Mouse (Mus musculus): Measurements from ENCODE around the gene Adgra1.

Adgra1 gene

DNA sequence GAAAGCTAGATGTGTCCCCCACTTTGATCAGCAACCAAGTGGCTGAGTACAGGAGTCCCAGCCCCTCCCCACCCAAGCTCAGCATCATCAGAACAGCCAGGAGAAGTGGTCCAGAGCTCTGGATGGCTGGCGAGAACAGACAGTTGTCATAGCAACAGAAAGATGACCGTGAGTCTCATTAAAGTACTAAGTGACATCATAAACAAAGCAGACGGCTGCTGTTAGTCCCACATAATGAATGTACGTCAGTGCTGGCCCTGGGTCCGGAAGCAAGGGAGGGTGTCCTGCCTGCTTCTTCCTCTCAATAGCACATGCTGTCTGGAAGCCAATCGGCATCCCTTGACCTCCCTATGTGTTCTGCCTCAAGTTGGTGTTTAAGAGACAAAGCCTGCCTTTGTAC lies 16.2 kb downstream of the Adgra1 start:
- DNase-seq (ENCODE audit: low read depth, low spot score), result no peak

DNA sequence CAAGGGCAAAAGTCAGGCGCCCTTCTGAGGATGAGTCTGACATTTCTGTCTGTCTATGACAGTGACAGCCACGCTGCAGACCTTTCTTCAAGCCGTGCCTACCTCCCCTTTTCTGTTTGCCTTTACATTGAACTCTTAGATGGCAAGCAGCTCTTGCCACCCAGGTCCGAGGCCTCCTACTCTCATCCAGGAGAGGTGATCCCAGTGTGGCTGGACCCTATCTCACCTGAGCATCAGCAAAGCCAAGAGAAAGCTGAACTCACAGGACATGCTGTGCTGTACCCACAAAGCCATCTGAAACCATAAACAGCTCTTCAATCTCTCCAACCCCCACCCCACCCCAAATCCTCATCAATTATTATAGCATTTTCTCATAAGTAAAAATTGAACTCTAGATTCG lies 16.7 kb downstream of the Adgra1 start:
- DNase-seq (ENCODE audit: low read depth, low spot score), result no peak

DNA sequence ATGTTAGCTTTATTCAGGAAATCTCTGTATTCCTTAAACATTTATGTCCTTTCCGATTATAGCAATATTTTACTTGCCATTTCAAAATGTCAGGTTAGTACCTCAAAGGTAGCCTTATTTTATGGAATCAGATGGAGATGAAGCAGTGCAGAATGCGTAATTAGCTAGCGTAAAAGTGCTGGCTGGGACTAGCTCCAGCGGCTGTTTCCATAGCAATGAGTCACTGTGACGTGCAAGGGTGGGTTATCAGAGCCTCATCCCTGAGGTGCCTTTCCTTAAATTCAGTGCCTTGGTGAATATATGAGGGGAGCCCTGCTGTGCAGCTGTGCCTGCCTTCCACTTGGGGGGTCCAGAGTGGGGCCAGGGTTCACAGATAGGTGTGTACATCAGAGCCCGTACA lies 17.1 kb downstream of the Adgra1 start:
- DNase-seq (ENCODE audit: low read depth, low spot score), result no peak

DNA sequence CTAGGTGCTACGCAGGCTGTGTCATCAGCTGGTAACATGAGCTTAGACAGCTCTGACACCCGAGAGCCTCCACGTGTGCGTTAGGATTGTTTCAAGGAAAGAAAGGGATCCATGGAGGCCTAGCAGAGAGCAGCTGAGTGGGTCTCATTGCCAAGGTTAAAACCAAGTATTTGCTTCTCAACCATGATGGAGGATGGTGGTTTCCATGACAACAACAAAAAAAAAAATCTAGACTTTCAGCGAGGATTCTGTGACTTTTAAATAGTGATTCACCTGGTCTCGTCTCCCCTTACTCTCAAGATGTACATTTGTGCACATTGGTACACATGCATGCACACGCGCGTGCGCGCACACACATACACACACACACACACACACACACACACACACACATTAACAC lies 21.3 kb downstream of the Adgra1 start:
- DNase-seq (ENCODE audit: low read depth, low spot score), result no peak

DNA sequence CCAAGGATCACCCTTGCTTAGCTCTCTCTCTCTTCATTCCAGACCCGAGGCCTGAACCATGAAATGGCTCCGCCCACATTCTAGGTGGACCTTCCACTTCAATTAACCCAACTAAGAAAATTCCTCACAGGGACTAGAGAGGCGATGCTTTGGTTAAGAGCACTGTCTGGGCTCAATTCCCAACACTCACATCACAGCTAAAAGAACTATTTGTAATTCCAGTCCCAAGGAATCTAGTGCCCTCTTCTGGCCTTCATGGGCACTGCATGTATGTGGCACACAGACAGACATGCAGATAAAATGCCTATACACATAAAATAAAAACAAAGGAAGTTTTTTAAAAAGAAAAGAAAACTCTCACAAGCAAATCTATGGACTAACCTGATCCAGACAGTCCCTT lies 27.4 kb downstream of the Adgra1 start:
- peak; percentile 11 for DNase-seq (ENCODE audit: low read depth, low spot score)

DNA sequence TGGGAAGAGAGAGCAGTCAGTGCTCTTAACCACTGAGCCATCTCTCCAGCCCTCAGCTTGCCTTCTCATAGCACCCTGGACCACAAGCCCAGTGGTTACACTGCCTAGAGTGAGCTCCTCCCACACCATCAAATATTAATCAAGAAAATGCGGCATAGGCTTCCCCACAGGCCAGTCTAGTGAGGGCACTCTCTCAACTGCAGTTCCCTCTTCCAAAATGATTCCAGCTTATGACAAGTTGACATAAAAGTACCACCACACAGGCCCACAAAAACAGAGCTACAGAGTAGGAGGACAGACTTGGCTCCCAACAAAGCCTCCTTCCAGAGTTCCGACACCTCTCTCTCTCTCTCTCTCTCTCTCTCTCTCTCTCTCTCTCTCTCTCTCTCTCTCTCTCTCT lies 29.1 kb downstream of the Adgra1 start:
- no peak for DNase-seq (ENCODE audit: low read depth, low spot score)

DNA sequence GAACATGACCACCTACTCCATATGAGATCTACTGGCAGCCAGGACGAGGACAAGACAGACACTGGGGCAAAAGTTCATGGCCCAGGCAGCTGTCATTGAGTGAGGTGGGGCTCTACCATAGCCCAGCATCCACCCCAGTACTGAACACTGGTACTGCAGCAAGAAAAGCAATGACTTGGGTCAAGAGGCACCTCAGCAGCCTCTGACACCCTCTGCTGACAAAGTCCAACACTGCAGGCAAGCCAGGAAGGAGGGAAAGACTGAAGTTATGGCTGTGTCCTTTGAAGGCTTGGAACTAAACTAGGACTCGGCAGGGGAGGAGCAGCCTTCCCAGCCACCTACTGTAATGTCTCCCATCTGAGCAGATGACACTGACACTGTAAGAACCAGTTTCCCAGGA lies 30.3 kb downstream of the Adgra1 start:
- DNase-seq (ENCODE audit: low read depth, low spot score), result no peak

DNA sequence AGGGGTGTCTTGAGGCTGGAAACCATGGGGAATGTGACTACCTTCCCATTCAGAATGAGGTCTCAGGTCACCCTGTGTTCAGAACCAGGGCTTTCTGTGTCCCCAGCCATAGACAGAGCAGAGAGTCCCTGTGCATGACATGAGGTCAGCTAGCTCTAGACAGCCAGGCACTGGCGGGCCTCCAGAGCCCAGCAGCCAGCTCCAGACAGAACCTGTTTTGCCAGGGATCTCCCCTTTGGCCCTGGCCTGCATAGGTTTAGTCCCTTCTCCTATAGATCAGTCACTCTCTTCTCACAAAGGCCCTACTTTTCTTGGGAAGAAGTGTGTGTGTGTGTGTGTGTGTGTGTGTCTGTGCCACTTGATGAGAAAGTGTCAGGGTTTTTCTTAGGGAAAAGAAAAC lies 30.9 kb downstream of the Adgra1 start:
- DNase-seq (ENCODE audit: low read depth, low spot score), result no peak

DNA sequence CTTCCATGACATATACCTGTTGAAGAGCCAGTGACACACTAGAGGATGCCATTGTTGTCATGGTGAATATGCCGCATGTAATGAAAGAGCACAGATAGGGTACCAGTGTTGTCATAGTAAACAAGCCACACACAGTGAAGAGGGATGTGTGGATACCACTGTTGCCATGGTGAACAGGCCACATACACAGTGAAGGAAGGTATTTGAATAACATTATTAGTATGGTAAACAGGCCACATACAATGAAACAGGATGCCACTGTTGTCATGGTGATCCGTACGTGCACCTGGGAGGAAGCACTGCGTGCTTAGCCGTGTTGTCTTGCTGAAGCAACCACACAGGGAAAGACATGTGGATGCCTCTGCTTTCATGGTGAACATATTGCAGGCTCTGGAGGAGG lies 37.0 kb downstream of the Adgra1 start:
- DNase-seq (ENCODE audit: low read depth, low spot score), result no peak

DNA sequence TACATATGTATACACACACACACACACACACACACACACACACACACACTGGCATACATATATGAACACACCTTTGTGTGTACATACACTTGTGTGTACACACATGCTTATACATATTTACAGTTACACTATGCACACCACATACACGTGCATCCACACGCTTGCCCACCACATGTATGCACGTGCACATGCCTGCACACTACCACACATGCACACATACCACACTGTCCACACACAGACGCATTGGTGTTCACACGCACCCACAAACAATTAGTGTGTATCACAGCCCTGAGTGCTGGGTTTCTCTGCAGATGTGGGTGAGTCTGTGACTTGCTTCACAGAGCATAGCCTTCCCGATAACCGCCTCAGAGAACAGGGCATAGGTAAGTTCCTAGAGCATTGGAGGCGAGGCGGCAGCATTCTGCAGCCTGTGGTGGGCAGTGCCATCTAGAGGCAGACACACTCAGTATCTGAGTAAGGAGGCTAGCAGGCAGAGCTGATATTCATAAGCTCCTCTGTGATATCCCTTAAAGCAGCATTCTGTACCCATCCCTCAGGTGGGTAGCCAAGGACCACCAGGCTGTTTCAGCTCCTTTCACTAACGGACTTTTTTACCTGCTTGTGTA lies 43.3 kb downstream of the Adgra1 start:
- no peak for DNase-seq (ENCODE audit: low read depth, low spot score)

DNA sequence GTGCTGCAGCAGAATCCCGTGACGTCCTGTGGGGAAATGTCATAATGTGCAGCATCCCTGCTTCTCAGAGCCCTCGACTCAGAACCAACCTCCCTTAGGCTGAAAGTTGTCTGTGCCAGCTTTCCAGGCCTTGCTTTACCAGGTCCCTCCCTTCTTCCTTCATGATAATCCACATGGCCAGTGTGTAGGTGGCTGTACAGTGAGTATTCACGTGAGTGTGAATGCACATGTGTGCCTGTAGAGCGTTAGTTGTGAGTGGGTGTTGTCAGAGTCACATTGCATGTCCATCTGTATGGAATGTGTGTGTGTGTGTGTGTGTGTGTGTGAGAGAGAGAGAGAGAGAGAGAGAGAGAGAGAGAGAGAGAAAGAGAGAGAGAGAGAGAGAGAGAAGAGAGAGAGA lies 44.1 kb downstream of the Adgra1 start:
- no peak for DNase-seq (ENCODE audit: low read depth, low spot score)

DNA sequence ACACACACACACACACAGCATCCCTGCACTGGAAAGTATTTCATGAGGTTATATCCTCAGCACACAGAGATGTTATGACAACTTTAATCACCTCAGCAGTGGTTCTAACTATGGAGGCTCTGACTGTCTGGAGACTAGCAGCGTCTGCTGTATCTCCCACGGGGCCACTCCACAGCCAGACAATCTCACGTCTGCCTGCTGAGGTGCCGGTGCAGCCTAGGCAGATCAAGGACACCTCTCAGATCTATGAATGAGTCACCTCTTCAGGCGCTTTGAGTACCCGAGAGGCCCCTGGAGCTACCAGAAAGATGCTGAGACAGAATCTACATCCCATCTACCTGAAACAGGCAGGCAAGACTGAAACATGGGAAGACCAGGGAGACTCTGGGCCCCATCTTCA lies 44.6 kb downstream of the Adgra1 start:
- no peak for DNase-seq (ENCODE audit: low read depth, low spot score)

DNA sequence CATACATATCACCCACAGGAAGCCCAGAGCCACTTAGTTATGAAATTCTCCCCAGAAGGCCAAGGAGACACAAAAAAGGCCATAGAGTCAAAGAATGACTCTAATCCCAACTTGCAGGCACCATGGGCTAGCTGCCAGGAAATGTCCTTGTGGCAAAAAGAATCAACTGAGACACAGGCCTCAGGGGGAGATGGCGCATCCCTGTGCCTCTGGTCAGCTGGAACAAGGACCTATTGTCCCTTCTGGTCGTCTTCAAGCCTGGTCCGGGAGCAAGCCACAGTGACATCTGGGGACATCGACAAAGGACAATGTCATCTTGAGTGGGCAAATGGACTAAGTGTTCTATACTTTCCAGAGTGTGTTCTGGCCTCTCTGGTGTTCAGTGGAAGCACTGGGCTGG lies 49.6 kb downstream of the Adgra1 start:
- DNase-seq (ENCODE audit: low read depth, low spot score), result no peak

DNA sequence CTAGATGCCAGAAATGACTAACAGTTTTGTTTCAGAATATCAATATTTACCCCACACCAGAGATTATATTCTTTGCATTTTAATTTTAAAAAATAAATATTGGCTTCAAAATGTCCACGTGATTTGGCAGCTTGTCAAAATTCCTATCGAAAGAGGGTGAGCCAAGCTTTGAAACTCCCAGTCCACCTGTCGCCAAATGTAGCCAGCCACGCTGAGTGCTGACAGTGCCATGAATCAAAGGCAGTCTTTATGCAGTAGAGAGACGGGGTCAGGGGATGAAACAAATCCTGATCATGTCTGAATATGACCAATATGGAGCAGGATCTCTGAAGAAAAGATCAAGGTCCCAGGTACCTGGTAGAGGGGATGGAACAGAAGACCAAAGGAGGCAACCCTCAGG lies 57.8 kb downstream of the Adgra1 start:
- no peak for DNase-seq (ENCODE audit: low read depth, low spot score)

DNA sequence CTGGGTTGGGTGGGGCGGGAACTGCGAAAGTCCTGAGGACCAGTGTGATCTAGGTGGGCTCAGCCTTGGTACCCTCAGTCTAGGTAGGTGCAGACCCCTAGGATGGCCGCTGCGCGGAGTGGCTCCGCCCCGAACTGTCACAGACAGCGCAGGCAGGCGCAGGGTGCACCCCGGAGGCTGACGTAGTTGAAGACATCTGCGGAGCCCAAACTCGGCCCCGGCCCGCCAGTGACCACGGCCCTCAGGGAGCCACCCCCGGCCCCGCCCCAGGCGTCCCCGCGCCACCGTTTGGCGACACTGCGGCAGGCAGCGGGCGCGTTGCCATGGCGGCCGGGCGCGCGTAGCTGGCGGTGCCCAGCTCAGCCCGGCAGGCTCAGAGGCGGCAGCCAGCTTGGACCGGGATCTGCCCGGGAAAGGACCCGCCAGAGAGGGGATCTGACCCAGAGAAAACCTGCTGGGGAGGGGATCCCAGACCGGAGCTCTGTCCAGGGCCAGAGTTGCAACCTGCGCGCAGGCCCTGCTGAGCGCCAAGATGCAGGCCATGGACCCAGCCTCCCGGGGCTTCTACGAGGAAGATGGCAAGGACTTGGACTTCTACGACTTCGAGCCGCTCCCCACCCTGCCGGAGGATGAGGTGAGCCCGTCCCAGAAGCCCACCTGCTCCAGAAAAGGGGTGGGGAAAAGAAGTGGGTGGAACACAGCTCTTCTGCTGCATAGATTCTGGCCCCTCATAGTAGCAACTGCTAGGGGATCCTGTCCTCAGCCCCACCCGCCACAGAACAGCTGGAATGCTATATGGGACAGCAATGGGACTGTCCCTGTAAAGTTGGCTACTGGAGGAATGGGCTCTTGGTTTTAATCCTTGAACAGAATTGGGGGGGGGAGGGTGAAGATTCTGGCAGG lies 60.9 kb downstream of the Adgra1 start, which contains the start of gene Kndc1:
TSS of gene Kndc1 (plus strand) at position 42 of the 903 bp plus-strand sequence.
- DNase-seq (ENCODE audit: low read depth, low spot score), result no peak

DNA sequence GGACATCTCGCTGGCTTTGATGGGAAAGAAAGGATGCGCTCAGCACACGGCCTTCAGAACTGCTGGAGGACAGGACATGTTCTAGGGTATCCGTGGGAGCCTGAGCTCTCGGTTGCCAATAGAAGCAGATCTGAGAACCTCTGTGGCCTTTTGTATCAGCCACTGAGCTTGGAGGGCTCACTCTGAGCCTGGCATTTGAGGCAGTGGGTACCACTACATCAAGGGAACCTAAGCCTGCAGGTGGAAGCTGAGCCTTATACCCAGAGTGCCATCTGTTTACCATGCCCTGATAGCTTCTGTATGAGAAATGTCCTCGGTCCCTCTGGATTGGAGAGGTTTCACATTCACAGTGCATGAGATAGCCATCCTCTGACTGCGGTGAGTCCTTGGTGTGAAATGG lies 62.3 kb downstream of the Adgra1 start:
- DNase-seq (ENCODE audit: low read depth, low spot score), result no peak

DNA sequence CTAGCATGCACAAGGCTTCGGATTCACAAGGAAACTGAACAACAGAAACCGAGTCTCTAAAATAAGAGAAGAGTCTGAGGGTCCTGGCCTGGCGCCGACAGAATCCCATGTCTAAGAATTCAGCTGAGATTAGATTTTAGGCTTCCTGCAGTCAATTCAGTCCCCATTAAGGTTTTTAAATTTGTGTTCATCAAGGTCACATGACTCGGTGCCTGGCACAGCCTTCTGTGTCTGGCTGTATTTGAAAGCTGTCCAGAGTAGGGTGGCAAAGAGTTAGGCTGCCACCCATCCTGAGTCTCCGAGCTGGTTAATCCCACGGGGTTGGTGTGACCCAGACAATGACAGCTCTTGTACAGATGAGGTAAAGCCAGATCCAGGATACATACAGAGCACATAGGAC lies 62.8 kb downstream of the Adgra1 start:
- no peak for DNase-seq (ENCODE audit: low read depth, low spot score)

DNA sequence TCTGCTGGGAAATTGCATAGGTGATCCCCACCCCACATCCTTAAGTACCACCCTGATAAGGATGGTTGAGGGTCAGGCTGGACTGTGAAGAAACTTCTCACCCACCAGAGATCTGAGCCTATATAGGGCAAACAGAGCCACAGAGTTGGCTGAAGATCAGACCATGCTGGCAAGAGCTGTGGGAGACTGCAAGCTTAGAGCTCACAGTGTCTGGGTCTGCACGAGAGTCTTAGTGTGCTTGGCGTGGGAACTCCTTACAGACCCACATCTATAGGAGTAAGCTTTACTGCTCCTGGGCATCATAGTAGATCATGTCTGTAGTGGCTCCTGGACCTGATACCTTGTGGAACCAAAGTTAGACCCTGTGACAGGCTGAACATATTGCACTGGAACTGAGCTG lies 64.6 kb downstream of the Adgra1 start:
- no peak for DNase-seq (ENCODE audit: low read depth, low spot score)

DNA sequence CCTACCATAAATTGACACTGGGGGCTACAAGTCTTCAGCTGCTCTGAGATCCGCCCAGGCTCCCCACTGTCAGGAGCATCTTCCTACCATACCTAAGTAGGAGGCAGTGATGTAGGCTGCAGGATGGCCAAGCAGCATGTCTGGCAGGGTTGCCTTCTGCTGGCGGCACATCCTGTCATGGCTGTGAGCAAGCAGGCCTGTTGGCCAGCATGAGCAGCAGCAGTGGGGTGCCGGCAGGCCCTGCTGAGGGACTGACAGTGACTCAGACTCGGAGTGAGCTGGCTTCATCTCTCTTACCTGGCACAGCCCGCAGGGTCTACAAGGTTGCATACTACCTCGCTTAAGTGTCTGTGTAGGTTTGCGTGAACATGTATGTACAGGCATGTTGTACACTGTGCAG lies 65.5 kb downstream of the Adgra1 start:
- DNase-seq (ENCODE audit: low read depth, low spot score), result no peak

DNA sequence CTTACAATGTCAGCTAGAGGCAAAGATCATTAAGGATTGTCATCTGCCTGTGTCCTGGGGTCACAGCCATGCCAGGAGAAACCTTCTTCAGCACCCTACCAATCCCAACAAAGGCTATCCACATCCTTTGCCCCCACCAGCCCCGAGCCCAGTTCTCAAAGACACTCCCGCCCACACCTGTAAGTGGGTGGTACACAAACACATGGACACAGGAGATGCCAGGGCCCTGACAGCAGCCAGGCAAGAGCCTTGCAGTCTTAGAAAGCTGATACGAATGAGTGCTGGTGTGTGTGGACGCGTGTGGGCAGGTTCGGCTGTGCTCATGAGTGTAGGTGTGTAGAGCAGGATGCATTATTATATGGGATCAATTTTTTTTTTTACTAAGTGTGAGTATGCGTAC lies 66.5 kb downstream of the Adgra1 start:
- no peak for DNase-seq (ENCODE audit: low read depth, low spot score)

DNA sequence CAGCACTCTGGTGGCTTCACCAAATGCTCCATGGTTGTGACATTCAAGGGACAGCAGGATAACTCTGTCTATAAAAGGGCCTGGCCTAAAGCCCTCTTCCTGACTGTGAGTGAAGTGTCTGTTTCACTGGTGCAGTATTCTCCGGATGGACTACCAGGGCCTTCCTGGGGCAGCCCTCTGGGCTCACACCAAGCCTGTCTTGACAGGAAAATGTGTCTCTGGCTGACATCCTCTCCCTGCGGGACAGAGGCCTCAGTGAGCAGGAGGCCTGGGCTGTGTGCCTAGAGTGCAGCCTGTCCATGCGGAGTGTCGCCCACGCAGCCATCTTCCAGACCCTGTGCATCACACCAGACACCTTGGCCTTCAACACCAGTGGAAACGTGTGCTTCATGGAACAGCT lies 66.9 kb downstream of the Adgra1 start:
- no peak for DNase-seq (ENCODE audit: low read depth, low spot score)

DNA sequence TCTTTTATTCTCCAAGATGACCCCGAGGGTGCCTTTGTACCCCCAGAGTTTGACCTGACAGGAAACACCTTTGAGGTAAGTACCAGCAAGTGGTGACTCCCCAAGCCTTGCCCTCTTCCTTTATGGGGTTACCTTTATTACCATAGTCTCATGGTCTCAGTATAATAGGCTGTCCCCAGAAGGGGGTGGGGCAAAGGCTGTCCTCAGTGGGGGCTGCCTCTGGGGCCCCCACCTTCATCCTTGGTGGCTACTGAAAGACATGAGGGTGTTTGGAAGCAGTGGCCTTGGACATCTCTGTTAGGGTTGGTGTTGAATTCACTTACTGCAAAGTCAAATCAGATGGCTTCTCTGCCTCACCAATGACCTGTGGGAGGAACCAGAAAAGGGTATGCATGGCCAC lies 68.0 kb downstream of the Adgra1 start:
- no peak for DNase-seq (ENCODE audit: low read depth, low spot score)

DNA sequence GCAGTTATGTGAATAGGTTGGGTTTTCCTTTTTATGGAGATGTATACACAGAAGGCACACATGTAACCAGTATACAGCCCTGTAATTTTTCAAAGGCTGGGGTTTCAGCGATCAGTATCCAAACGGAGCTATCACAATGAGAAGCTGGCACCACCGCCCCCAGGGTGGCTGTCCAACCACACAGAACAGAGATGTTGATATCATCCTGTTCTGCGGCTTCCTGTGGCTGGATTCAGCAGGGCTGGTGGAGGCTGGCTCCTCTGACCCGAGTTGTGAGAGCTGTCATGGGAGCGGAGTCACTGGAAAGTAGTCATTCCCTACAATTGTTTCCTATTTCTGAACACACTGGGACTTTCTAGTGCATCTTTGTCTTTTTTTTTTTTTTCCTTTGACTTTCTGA lies 71.3 kb downstream of the Adgra1 start:
- DNase-seq (ENCODE audit: low read depth, low spot score), result no peak

Measured in c-Kit-negative CD71-positive TER-119-positive erythroid progenitor cells, embryonic 14.5 days (primary cell).